Mouse (Mus musculus): ENCODE measurements around the gene Dnah17.

DNA sequence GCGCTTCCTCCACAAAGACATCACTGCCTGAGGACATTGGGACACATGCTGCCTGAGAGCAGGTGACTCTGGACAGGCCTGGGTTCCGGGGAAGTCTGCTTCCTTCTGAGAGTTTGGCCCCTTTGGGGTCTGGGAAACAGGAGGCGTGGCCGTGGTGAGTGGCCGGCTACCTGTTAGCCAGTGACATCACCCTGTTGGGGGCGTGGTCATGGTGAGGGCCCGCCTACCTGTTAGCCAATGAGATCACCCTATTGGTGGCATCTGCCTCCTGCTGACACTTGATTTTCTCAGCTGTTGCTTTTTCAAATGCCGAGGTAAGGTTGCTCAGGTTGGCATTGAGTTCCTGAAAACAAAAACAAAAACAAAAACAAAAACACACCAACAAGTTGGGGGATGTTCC, 80.8 kb downstream of the Dnah17 start:
- TF ChIP-seq CTCF (IDR thresholded peaks at IDR 0.05): no peak
- TF ChIP-seq POLR2A (IDR thresholded peaks at IDR 0.05; ENCODE audit: insufficient read depth, low read depth, low read length): no peak

All from heart, adult 2 months (tissue).